Mouse (Mus musculus): Measurements from ENCODE around the gene Aicda.

Gene Aicda

GRCm38 (mm10) chr6:122600066-122600646, 46.6 kb downstream of the Aicda start:
- no peak for DNase-seq (ENCODE audit: low read depth, low spot score)

- no peak for DNase-seq (ENCODE audit: low read depth, low spot score)
These were observed 47.4 kb downstream of the Aicda start for GRCm38 (mm10) chr6:122601031-122601430.

DNA sequence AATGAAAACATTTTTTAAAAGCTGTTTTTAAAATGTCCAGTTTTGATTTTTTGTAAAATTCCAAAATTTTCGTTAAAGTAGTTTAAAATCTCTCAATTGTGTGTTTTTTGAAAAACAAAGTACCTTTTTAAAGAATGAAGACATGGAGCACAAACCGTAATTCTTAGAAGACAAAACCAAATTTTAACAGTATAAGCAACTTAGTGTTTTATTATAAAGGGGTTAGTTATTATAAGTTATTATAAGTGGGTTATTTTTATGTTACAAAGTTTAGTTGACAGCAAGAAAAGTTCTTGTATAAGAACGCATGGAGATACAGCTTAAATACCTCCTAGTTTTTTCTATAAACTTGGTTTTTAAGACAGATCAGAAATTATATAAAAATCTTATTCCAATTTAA, 48.0 kb downstream of the Aicda start:
- DNase-seq (ENCODE audit: low read depth, low spot score), result no peak

DNA sequence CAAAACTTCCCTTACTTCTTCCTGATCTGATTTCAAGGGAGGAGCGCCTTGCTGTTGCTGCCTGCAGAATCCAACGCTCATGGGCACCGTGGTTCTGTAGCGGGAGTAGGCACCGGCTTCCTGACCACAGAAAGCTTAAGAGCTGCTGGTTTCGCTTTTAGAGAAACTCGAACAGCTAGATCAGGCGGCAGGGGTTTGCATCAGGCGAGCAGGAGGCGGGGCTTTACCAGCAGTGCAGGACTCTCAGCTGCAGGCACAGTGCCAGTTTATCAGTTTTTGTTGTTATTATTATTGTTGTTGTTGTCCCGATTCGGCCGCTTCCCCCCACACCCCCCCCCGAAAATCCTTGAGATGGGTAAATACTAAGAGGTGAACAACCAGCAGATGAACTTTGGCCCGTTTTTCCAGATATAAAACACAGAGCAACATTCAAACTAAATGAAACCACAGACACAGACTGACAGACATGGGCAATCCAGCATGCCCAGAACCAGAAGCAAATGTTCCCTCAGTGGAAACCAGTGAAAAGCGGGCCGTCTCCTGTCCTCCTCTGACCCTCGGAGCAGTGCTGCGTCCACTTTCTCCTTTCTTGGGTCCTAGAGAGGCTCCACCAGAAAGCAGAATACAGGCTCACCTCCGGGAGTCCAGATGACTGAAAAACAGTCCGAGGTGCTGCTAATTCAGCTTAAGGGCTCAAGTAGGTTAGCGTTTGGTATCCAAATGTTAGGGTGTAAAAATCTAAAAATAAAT, 48.8 kb downstream of the Aicda start, which contains the start of gene Apobec1:
Gene Apobec1, minus strand, starts transcription at position 203 of the 750 bp plus-strand sequence.
- peak; percentile 53 for DNase-seq (ENCODE audit: low read depth, low spot score)

DNA sequence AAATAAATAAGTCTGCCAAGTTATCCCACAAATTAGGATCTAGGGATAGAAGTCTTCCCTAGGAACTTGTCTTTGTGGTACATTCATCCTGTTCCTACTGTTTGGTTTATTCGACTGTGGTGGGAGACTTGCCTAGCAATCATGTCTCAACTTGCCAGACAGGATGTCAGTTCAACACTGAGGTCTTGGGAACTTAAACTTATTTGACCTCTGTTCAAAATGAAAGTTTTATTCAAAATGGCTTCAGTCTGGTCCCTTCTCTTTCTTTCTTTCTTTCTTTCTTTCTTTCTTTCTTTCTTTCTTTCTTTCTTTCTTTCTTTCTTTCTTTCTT, 49.4 kb downstream of the Aicda start:
- no peak for DNase-seq (ENCODE audit: low read depth, low spot score)

- no peak for DNase-seq (ENCODE audit: low read depth, low spot score)
These were observed 50.7 kb downstream of the Aicda start for GRCm38 (mm10) chr6:122604260-122604659.

- no peak for DNase-seq (ENCODE audit: low read depth, low spot score)
These were observed 51.9 kb downstream of the Aicda start for GRCm38 (mm10) chr6:122605483-122605882.

- DNase-seq (ENCODE audit: low read depth, low spot score), result no peak
These were observed 53.1 kb downstream of the Aicda start for GRCm38 (mm10) chr6:122606661-122607060.

DNA sequence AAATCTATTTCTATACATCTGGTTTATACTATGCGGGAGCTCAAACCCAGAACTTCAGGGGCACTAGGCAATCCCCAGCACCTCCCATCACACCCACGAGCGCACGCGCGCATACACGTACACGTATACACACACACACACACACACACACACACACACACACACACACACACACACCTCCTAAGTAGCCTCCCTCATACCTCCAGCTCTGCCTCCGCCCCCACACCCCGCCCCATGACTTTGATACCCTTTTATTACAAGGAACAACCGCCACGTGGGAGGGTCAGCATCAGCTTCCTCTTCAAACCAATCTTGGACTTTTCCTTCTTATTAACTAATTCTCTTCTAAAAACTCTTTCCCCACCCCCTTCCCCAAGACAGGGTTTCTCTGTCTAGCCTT, 54.1 kb downstream of the Aicda start:
- no peak for DNase-seq (ENCODE audit: low read depth, low spot score)

- DNase-seq (ENCODE audit: low read depth, low spot score), result no peak
These were observed 55.1 kb downstream of the Aicda start for GRCm38 (mm10) chr6:122608434-122609376.

DNA sequence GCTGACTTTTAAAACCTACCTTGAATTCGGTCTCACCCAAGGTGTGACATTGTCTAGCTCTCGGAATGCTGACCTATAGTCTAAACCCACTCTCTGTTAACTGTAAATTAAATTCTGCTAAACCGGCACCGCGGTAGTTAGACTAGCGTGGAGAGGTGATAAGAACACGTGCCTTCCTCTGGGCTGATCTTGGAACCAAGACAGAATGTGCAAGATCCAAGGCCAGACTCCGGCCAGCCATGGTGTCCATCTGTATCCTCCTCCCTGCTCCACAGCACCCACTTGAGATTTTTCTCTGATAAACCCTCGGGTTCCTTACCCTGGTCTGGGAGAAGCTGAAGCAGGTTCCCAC, 55.8 kb downstream of the Aicda start:
- no peak for DNase-seq (ENCODE audit: low read depth, low spot score)

DNA sequence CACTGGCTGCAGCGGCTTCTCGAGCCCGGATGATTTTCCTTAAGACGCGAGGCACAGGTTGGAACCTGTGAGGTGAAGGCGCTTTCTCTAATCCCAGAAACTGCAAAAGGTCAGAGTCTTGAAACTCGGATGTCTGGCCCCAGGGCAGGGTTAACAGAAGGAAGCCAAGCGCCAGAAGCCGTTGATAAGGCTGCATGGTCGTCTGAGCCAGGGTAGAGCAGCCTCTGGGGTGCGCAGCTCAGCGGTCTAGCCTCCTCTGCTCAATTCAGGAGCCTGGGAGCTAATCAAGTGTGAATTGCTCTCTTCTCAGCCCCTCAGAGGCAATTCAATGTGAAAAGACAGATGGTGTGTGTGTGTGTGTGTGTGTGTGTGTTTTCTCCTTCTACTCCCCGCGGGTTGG, 56.2 kb downstream of the Aicda start, which contains the start of gene Gdf3:
Gene Gdf3, minus strand, starts transcription at position 317 of the 400 bp plus-strand sequence.
- DNase-seq (ENCODE audit: low read depth, low spot score), result no peak

- DNase-seq (ENCODE audit: low read depth, low spot score), result no peak
These were observed 58.8 kb downstream of the Aicda start for GRCm38 (mm10) chr6:122612426-122612825.

Data from forelimb bud, embryonic 11.5 days (tissue).